ENCODE assay signal across 7 mouse cellular contexts in the genomic region with DNA sequence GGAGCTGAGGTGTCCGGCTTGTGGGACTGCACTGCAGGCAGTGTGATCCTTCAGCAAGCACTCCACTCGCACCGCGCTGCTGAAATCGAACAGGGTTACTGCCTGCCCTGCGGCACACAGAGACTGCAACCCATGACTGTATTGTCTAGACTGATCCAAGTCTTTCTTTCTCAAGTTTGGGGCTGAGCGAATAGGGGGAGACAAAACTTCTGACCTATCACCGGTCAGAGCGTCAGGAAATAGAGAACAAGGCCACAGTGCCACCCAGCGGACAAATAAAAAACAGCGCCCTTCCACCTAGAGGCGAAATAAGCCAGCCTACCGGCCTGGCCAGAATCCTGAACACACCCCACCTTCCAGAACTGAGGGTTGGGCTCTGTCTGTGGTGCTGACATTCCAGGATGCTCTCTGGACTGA. TPM values are rescaled to one million over a fixed set of nuclear protein-coding genes. Genes with fewer than 3 reads are reported as not detected.
DNase-seq lines count a peak whose midpoint lies in the region; ATAC-seq and TF ChIP-seq lines count a peak whose summit lies in the region.

No protein-coding gene starts in this region.

- no peak for TF ChIP-seq POLR2A in spleen, adult 2 months (IDR thresholded peaks at IDR 0.05; ENCODE audit: low read depth, low read length)

- H3K4me3 ChIP-seq in embryonic facial prominence, embryonic 11.5 days (ENCODE audit: low read depth, low read length): peak overlapping the region; percentile 23; the same call in 1 of the 2 replicates
- peak overlapping the region; percentile 33 for H3K4me3 ChIP-seq in limb, embryonic 12.5 days (replicated peaks)
- no peak overlapping the region for H3K4me3 ChIP-seq in midbrain, embryonic 15.5 days
- peak overlapping the region; percentile 52; the same call in 1 of the 2 replicates for H3K4me3 ChIP-seq in spleen, adult 2 months (ENCODE audit: extremely low read depth, insufficient read depth, insufficient read length)

- peak; percentile 76; the same call in 1 of the 2 replicates for TF ChIP-seq CTCF in spleen, adult 2 months (IDR thresholded peaks at IDR 0.05; ENCODE audit: extremely low read depth, insufficient read depth, insufficient read length, insufficient replicate concordance)

- no peaks in the 10 kb centered on the region for H3K36me3 ChIP-seq in embryonic facial prominence, embryonic 11.5 days (replicated peaks; ENCODE audit: control insufficient read depth, insufficient read depth, low read depth, low read length)
- no peaks in the 10 kb centered on the region for H3K36me3 ChIP-seq in limb, embryonic 12.5 days
- no peaks in the 10 kb centered on the region for H3K36me3 ChIP-seq in midbrain, embryonic 15.5 days (replicated peaks)
- H3K36me3 ChIP-seq in spleen, adult 2 months (ENCODE audit: control insufficient read depth, insufficient read depth, low read length): no peaks in the 10 kb centered on the region

- DNase-seq in adrenal gland, postnatal 14 days: peak; percentile 89
- DNase-seq in embryonic facial prominence, embryonic 11.5 days (ENCODE audit: low spot score): peak; percentile 95
- DNase-seq in kidney, adult 11 months: peak; percentile 72
- DNase-seq in spleen, adult 2 months (ENCODE audit: low read depth in 1 of 2, low spot score in 2 of 2): peak; percentile 62 to 70

- peak overlapping the region; percentile 49 for H3K9ac ChIP-seq in embryonic facial prominence, embryonic 11.5 days (replicated peaks; ENCODE audit: low read length)
- H3K9ac ChIP-seq in limb, embryonic 12.5 days (replicated peaks): 0 out of 2 replicates have a peak overlapping the region, but pooled peaks have one; percentile 31
- H3K9ac ChIP-seq in midbrain, embryonic 15.5 days: no peak overlapping the region

- no peaks in the 10 kb centered on the region for H3K4me1 ChIP-seq in embryonic facial prominence, embryonic 11.5 days (ENCODE audit: control insufficient read depth, insufficient read depth, low read length)
- peaks cover 5% of the 10 kb centered on the region for H3K4me1 ChIP-seq in limb, embryonic 12.5 days (replicated peaks)
- H3K4me1 ChIP-seq in midbrain, embryonic 15.5 days: no peaks in the 10 kb centered on the region
- H3K4me1 ChIP-seq in spleen, adult 2 months (ENCODE audit: control insufficient read depth, insufficient read depth, insufficient read length): no peaks in the 10 kb centered on the region; the same call in 1 of the 2 replicates

- 8% methylated on average over 13 of the region's 13 CpGs for WGBS in embryonic facial prominence, embryonic 11.5 days
- WGBS in limb, embryonic 12.5 days: 7% methylated on average over 13 of the region's 13 CpGs
- WGBS in midbrain, embryonic 15.5 days: 5% methylated on average over 13 of the region's 13 CpGs
- 6% methylated on average over 13 of the region's 13 CpGs for WGBS in spleen, adult 2 months

- no peaks in the 10 kb centered on the region for H3K27me3 ChIP-seq in embryonic facial prominence, embryonic 11.5 days (ENCODE audit: control insufficient read depth, insufficient read depth, low read length)
- H3K27me3 ChIP-seq in limb, embryonic 12.5 days: no peaks in the 10 kb centered on the region
- no peaks in the 10 kb centered on the region for H3K27me3 ChIP-seq in midbrain, embryonic 15.5 days (replicated peaks)
- H3K27me3 ChIP-seq in spleen, adult 2 months (ENCODE audit: control insufficient read depth, insufficient read depth, low read length): no peaks in the 10 kb centered on the region

- no peak overlapping the region for H3K27ac ChIP-seq in embryonic facial prominence, embryonic 11.5 days (replicated peaks; ENCODE audit: low read depth, low read length)
- H3K27ac ChIP-seq in limb, embryonic 12.5 days: no peak overlapping the region
- H3K27ac ChIP-seq in midbrain, embryonic 15.5 days: no peak overlapping the region
- H3K27ac ChIP-seq in spleen, adult 2 months (ENCODE audit: insufficient read depth, low read length): no peak overlapping the region

- no peaks in the 10 kb centered on the region for H3K9me3 ChIP-seq in embryonic facial prominence, embryonic 11.5 days (replicated peaks; ENCODE audit: control insufficient read depth, low read length)
- no peaks in the 10 kb centered on the region for H3K9me3 ChIP-seq in limb, embryonic 12.5 days
- no peaks in the 10 kb centered on the region for H3K9me3 ChIP-seq in midbrain, embryonic 15.5 days

- ATAC-seq in embryonic facial prominence, embryonic 11.5 days (replicated peaks; ENCODE audit: insufficient number of reproducible peaks, low FRiP score, low TSS enrichment, low read depth): peak; percentile 66; the same call in 1 of the 2 replicates
- peak; percentile 90 for ATAC-seq in granulocyte monocyte progenitor cell, adult 5-6 weeks (replicated peaks; ENCODE audit: poor library complexity, severe bottlenecking)
- ATAC-seq in limb, embryonic 12.5 days (ENCODE audit: insufficient number of reproducible peaks, insufficient read depth, low FRiP score, low TSS enrichment, low read depth): peak; percentile 76; the same call in 1 of the 2 replicates
- ATAC-seq in midbrain, embryonic 15.5 days (replicated peaks): peak; percentile 59

- peak overlapping the region; percentile 35 for H3K4me2 ChIP-seq in embryonic facial prominence, embryonic 11.5 days (ENCODE audit: low read depth, low read length)
- peak overlapping the region; percentile 58 for H3K4me2 ChIP-seq in limb, embryonic 12.5 days
- peak overlapping the region; percentile 33 for H3K4me2 ChIP-seq in midbrain, embryonic 15.5 days

RNA-seq across cellular contexts. Expression of a gene that starts 7.1 kb away (rescaled TPM):
- total RNA-seq in adrenal gland, postnatal 14 days (2021): 0.30 TPM in 1 of 2 replicates, not detected in the other
- 0.75 TPM in 1 of 2 replicates, not detected in the other for polyA plus RNA-seq in embryonic facial prominence, embryonic 11.5 days (2014; fragmentation: Nextera tagmentation; extraction: Ambion mirVana)
- 2.1 TPM in 1 of 2 replicates, not detected in the other for total RNA-seq in granulocyte monocyte progenitor cell, adult 5-6 weeks (2014; fragmentation: Nextera tagmentation)
- 0.52 and 0.65 TPM in 2 replicates for total RNA-seq in granulocyte monocyte progenitor cell, adult 5-6 weeks (2017)
- polyA plus RNA-seq in limb, embryonic 12.5 days (2016; fragmentation: Nextera tagmentation; extraction: Ambion mirVana): 0.37 and 0.56 TPM in 2 replicates
- 0.79 and 1.2 TPM in 2 replicates for polyA plus RNA-seq in midbrain, embryonic 15.5 days (2015; fragmentation: Nextera tagmentation; extraction: Ambion mirVana)
- 0.33 and 0.73 TPM in 2 replicates for polyA plus RNA-seq in spleen, adult 2 months (2012; rRNA removed)
